11 mouse cellular contexts compared by ENCODE assay signal in genomic region chr5:35244204-35244603, GRCm38 (mm10). TPM values are rescaled to one million over a fixed set of nuclear protein-coding genes. Genes with fewer than 3 reads are reported as not detected.
DNase-seq lines count a peak whose midpoint lies in the region; ATAC-seq and TF ChIP-seq lines count a peak whose summit lies in the region.
"Had no signal": no experiment of that assay in that cellular context is flagged by ENCODE, and none has a peak within 500 bp of the region (broad histone marks: within the 10 kb centered on the region; RNA-seq: fewer than 3 reads in every experiment).

No protein-coding gene starts in this region.

- peaks cover 8% of the 10 kb centered on the region; the same call in 1 of the 2 replicates for H3K9me3 ChIP-seq in intestine, postnatal 0 days (ENCODE audit: control insufficient read depth)
- H3K9me3 ChIP-seq in intestine, embryonic 15.5 days, result no peaks in the 10 kb centered on the region
- 0 out of 2 replicates have a peak, but pooled peaks cover 3% of the 10 kb centered on the region for H3K9me3 ChIP-seq in kidney, postnatal 0 days (replicated peaks; ENCODE audit: low read length)

- H3K27ac ChIP-seq in intestine, postnatal 0 days (ENCODE audit: low read depth, low read length), result no peak overlapping the region
- no peak overlapping the region for H3K27ac ChIP-seq in intestine, embryonic 15.5 days
- no peak overlapping the region for H3K27ac ChIP-seq in kidney, postnatal 0 days
- H3K27ac ChIP-seq: limb, embryonic 15.5 days; neural tube, embryonic 13.5 days had no signal

- DNase-seq in A20 (ENCODE audit: low read depth, low spot score) (peak; percentile 40), NIH3T3 (ENCODE audit: low read depth) (peak; percentile 8)
- DNase-seq in kidney, postnatal 0 days (ENCODE audit: low spot score), result peak; percentile 40
- no peak for DNase-seq in frontal cortex, postnatal 36 days (ENCODE audit: low spot score in 2 of 2)
- no peak for DNase-seq in Muller cell, postnatal 12 days (ENCODE audit: inconsistent ontology term)
- DNase-seq: heart, postnatal 36 days had no signal

- no peak for ATAC-seq in intestine, postnatal 0 days
- ATAC-seq in intestine, embryonic 15.5 days, result no peak
- ATAC-seq in kidney, postnatal 0 days (replicated peaks; ENCODE audit: low FRiP score, low read depth), result 0 out of 2 replicates have a peak, but pooled peaks have one; percentile 36
- ATAC-seq in megakaryocyte, adult 5-6 weeks (ENCODE audit: poor library complexity, severe bottlenecking), result no peak

- H3K4me1 ChIP-seq in intestine, postnatal 0 days (replicated peaks; ENCODE audit: control insufficient read depth, insufficient read depth, low read length), result no peaks in the 10 kb centered on the region
- H3K4me1 ChIP-seq in intestine, embryonic 15.5 days (replicated peaks), result no peaks in the 10 kb centered on the region
- H3K4me1 ChIP-seq in kidney, postnatal 0 days (replicated peaks; ENCODE audit: insufficient read depth, low read length), result no peaks in the 10 kb centered on the region
- H3K4me1 ChIP-seq: limb, embryonic 15.5 days had no signal

- H3K4me2 ChIP-seq in intestine, postnatal 0 days (replicated peaks; ENCODE audit: low read depth), result no peak overlapping the region
- H3K4me2 ChIP-seq in intestine, embryonic 15.5 days (replicated peaks), result no peak overlapping the region
- H3K4me2 ChIP-seq in kidney, postnatal 0 days (ENCODE audit: low read length), result no peak overlapping the region
- H3K4me2 ChIP-seq: limb, embryonic 15.5 days; neural tube, embryonic 13.5 days had no signal

- TF ChIP-seq CTCF in intestine, postnatal 0 days (IDR thresholded peaks at IDR 0.05; ENCODE audit: low read depth), result peak; percentile 57
- peak; percentile 68 for TF ChIP-seq CTCF in kidney, postnatal 0 days (IDR thresholded peaks at IDR 0.05; ENCODE audit: low read depth)

- no peaks in the 10 kb centered on the region for H3K36me3 ChIP-seq in intestine, postnatal 0 days (ENCODE audit: control insufficient read depth, insufficient read depth)
- no peaks in the 10 kb centered on the region for H3K36me3 ChIP-seq in intestine, embryonic 15.5 days
- no peaks in the 10 kb centered on the region for H3K36me3 ChIP-seq in kidney, postnatal 0 days (ENCODE audit: insufficient read depth, low read length)
- H3K36me3 ChIP-seq: limb, embryonic 15.5 days; neural tube, embryonic 13.5 days had no signal

- H3K4me3 ChIP-seq in intestine, postnatal 0 days (ENCODE audit: low read depth, low read length), result no peak overlapping the region
- H3K4me3 ChIP-seq in intestine, embryonic 15.5 days (replicated peaks), result no peak overlapping the region
- H3K4me3 ChIP-seq in kidney, postnatal 0 days (replicated peaks; ENCODE audit: low read depth, low read length), result no peak overlapping the region
- H3K4me3 ChIP-seq: limb, embryonic 15.5 days; neural tube, embryonic 13.5 days had no signal

- H3K9ac ChIP-seq in intestine, postnatal 0 days (ENCODE audit: low read depth, low read length), result no peak overlapping the region
- no peak overlapping the region for H3K9ac ChIP-seq in intestine, embryonic 15.5 days
- H3K9ac ChIP-seq in kidney, postnatal 0 days (ENCODE audit: low read depth, low read length), result no peak overlapping the region
- H3K9ac ChIP-seq: limb, embryonic 15.5 days; neural tube, embryonic 13.5 days had no signal

- no peaks in the 10 kb centered on the region for H3K27me3 ChIP-seq in intestine, postnatal 0 days (replicated peaks; ENCODE audit: control insufficient read depth, insufficient read depth, low read length)
- H3K27me3 ChIP-seq in intestine, embryonic 15.5 days (replicated peaks), result no peaks in the 10 kb centered on the region
- no peaks in the 10 kb centered on the region for H3K27me3 ChIP-seq in kidney, postnatal 0 days (ENCODE audit: insufficient read depth, low read length)
- H3K27me3 ChIP-seq: neural tube, embryonic 13.5 days had no signal

- 4% methylated on average over 1 of the region's 1 CpGs for WGBS in intestine, postnatal 0 days
- WGBS in intestine, embryonic 15.5 days, result 0% methylated on average over 1 of the region's 1 CpGs
- 0% methylated on average over 1 of the region's 1 CpGs for WGBS in kidney, postnatal 0 days

RNA-seq across cellular contexts. Expression of gene Adra2c, which starts 33.9 kb away (rescaled TPM):
- polyA plus RNA-seq in intestine, postnatal 0 days (2015; fragmentation: Nextera tagmentation; extraction: Ambion mirVana), result 0.13 TPM in 2 replicates
- 0.05 and 0.08 TPM in 2 replicates for polyA plus RNA-seq in intestine, embryonic 15.5 days (2015; fragmentation: Nextera tagmentation; extraction: Ambion mirVana)
- 0.21 and 0.24 TPM in 2 replicates for polyA plus RNA-seq in kidney, postnatal 0 days (2015; fragmentation: Nextera tagmentation; extraction: Ambion mirVana)
- total RNA-seq in megakaryocyte, adult 5-6 weeks (2015), result not detected in 2 replicates
- total RNA-seq in megakaryocyte, adult 5-6 weeks (2017), result not detected in 2 replicates
- polyA plus RNA-seq: limb, embryonic 15.5 days had no signal

Comparison
In these comparisons a context has a peak if more than half of its experiments do, and no peak if none do; other contexts are left out.
1. DNase-seq: peak in A20 (single experiment), NIH3T3 (single experiment) and kidney, postnatal 0 days (single experiment); none in frontal cortex, postnatal 36 days (0 of 2) and Muller cell, postnatal 12 days (single experiment).